Mouse (Mus musculus) T-helper 17 cell (primary cell): ENCODE measurements around the gene Epp13.
"Not testable (repeated sequence)": the region's sequence is repeated elsewhere in the genome, so short reads cannot be mapped to it uniquely, and the experiment has no call there.

ENCODE experiments used
- in situ Hi-C, 2 experiments: fragments of 300-600 bp; cut with MboI, MseI; formaldehyde crosslinking; loops; 1 replicate in 1 of 2; 2 replicates in 1 of 2; pipeline ENCODE4 v1.15.1; 2025; ENCODE audit warnings: high pct_unique_total_duplicates in 2 of 2

The Epp13 gene

GRCm38 (mm10) chr7:6252410-6252809, at the start of gene Epp13:
TSS of gene Epp13 (plus strand) at chr7:6252710.
- in situ Hi-C loops, result no loop called here

GRCm38 (mm10) chr7:6204200-6204599, 48.3 kb upstream of the Epp13 start:
- in situ Hi-C loops, result loop anchor here in 1 of 2 experiments (25.0 kb wide), 1 partner anchor 842 kb away; the partner anchor contains the start of genes Gm5065 and Nlrp2

GRCm38 (mm10) chr7:6213144-6213543, 39.4 kb upstream of the Epp13 start:
- in situ Hi-C loops, result loop anchor here in 1 of 2 experiments (25.0 kb wide), 1 partner anchor 851 kb away; the partner anchor contains the start of genes Gm5065 and Nlrp2

GRCm38 (mm10) chr7:6214691-6215090, 37.8 kb upstream of the Epp13 start:
- in situ Hi-C loops, result loop anchor here in 1 of 2 experiments (25.0 kb wide), 1 partner anchor 852 kb away; the partner anchor contains the start of genes Gm5065 and Nlrp2

- in situ Hi-C loops, result loop anchor here in 1 of 2 experiments (25.0 kb wide), 1 partner anchor 858 kb away; the partner anchor contains the start of genes Gm5065 and Nlrp2
Observed at GRCm38 (mm10) chr7:6220147-6220546, 32.4 kb upstream of the Epp13 start.

GRCm38 (mm10) chr7:6221978-6222377, 30.5 kb upstream of the Epp13 start, which contains the start of gene Zscan5b:
TSS of gene Zscan5b (plus strand) at chr7:6222278.
- in situ Hi-C loops, result loop anchor here in 1 of 2 experiments (25.0 kb wide), 1 partner anchor 860 kb away; the partner anchor contains the start of genes Gm5065 and Nlrp2

GRCm38 (mm10) chr7:6228491-6228890, 24.0 kb upstream of the Epp13 start:
- in situ Hi-C loops, result not testable (repeated sequence)

- in situ Hi-C loops, result no loop called here
Observed at GRCm38 (mm10) chr7:6239787-6240186, 12.7 kb upstream of the Epp13 start.

- in situ Hi-C loops, result not testable (repeated sequence)
Observed at GRCm38 (mm10) chr7:6240841-6241425, 11.6 kb upstream of the Epp13 start.

- in situ Hi-C loops, result no loop called here
Observed at GRCm38 (mm10) chr7:6244361-6245292, 7.9 kb upstream of the Epp13 start.

- in situ Hi-C loops, result no loop called here
Observed at GRCm38 (mm10) chr7:6254451-6254850, 1.9 kb downstream of the Epp13 start.

GRCm38 (mm10) chr7:6257386-6257785, 4.9 kb downstream of the Epp13 start:
- in situ Hi-C loops, result no loop called here

- in situ Hi-C loops, result no loop called here
Observed at GRCm38 (mm10) chr7:6258232-6259220, 6.0 kb downstream of the Epp13 start.

GRCm38 (mm10) chr7:6260004-6260403, 7.5 kb downstream of the Epp13 start:
- in situ Hi-C loops, result not testable (repeated sequence)

GRCm38 (mm10) chr7:6262120-6262519, 9.6 kb downstream of the Epp13 start:
- in situ Hi-C loops, result no loop called here

GRCm38 (mm10) chr7:6262984-6263383, 10.5 kb downstream of the Epp13 start:
- in situ Hi-C loops, result no loop called here

- in situ Hi-C loops, result no loop called here
Observed at GRCm38 (mm10) chr7:6265695-6266094, 13.2 kb downstream of the Epp13 start.

GRCm38 (mm10) chr7:6277906-6278305, 25.4 kb downstream of the Epp13 start:
- in situ Hi-C loops, result loop anchor here in 1 of 2 experiments (25.0 kb wide), 1 partner anchor 1841 kb away; the partner anchor contains the start of gene Rdh13

- in situ Hi-C loops, result loop anchor here (10.0 to 25.0 kb wide), 3 partner anchors 128 to 1845 kb away; partner anchors contain the start of genes Rdh13 (in 1 of the 2), Zfp580 (in 1 of the 2) and Zfp787 (in 1 of the 2)
Observed at GRCm38 (mm10) chr7:6282749-6283148, 30.2 kb downstream of the Epp13 start.

GRCm38 (mm10) chr7:6283451-6284075, 31.1 kb downstream of the Epp13 start:
- in situ Hi-C loops, result loop anchor here (10.0 to 25.0 kb wide), 3 partner anchors 129 to 1846 kb away; partner anchors contain the start of genes Rdh13 (in 1 of the 2), Zfp580 (in 1 of the 2) and Zfp787 (in 1 of the 2)
